Mouse (Mus musculus) myocyte (in vitro differentiated cells): ENCODE results near the gene Zc3h6.

Experiments
- CEBPB ChIP-seq: IDR thresholded peaks from 2 replicates; pipeline ENCODE4 v1.6.1; 2011; ENCODE audit warnings: mild to moderate bottlenecking, moderate library complexity; ENCODE audit not compliant: poor library complexity, insufficient read depth, severe bottlenecking
- MYOD1 ChIP-seq, 3 experiments: IDR thresholded peaks; one replicate each; pipeline ENCODE4 v1.6.1; 2011; ENCODE audit warnings: control low read depth in 2 of 3, low read depth in 2 of 3, mild to moderate bottlenecking in 2 of 3, moderate library complexity in 1 of 3; ENCODE audit not compliant: insufficient read length in 2 of 3, control insufficient read depth in 1 of 3
- POLR2A ChIP-seq: IDR thresholded peaks from one replicate; pipeline ENCODE4 v1.6.1; 2011; ENCODE audit warnings: low read depth, mild to moderate bottlenecking, control low read depth, moderate library complexity; ENCODE audit not compliant: insufficient read length
- USF1 ChIP-seq: IDR thresholded peaks from one replicate; pipeline ENCODE4 v1.6.1; 2011; ENCODE audit warnings: low read depth, mild to moderate bottlenecking, control low read depth, moderate library complexity

DNA sequence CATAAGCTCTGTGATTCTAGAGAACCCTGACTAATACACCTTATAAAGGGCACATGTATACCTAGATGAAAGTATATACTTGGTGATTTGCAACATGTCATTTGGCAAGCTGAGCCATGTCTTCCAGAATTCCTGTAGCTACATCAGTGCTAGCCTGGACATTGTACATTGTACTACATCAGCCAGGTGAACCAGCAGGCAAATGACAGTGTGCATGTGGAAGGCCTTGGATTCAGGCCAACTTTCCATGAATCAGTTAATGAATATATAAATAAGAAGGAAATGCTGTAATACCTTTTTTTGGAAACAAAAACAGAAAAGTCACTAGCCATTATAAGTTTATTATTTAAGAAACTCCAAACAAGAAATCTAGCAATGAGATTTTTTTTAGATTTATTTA, 13.0 kb upstream of the Zc3h6 start:
- no peak for TF ChIP-seq POLR2A
- TF ChIP-seq MYOD1 (IDR thresholded peaks at IDR 0.05; ENCODE audit: control insufficient read depth in 1 of 3, insufficient read length in 2 of 3, low read depth in 2 of 3) = no peak
- no peak for TF ChIP-seq CEBPB
- TF ChIP-seq USF1 = no peak
